Mouse (Mus musculus) embryonic facial prominence, embryonic 12.5 days (tissue): ENCODE data around the gene Foxm1. TPM values are rescaled to one million over a fixed set of nuclear protein-coding genes. Genes with fewer than 3 reads are reported as not detected.

Experiments used
- ATAC-seq: fragments of 200-750 bp; cut with Nextera tagmentation; 2 replicates; pipeline ENCODE4 v1.8.0; 2017; ENCODE audit not compliant: insufficient number of reproducible peaks, insufficient read depth, low FRiP score, low TSS enrichment
- H3K27ac ChIP-seq: fragments of 300-500 bp; sonication (generic); 2 replicates; pipeline ENCODE4 v1.5.1; 2016; ENCODE audit warnings: mild to moderate bottlenecking
- H3K27me3 ChIP-seq: fragments of 300-500 bp; sonication (generic); 2 replicates; pipeline ENCODE4 v1.6.1; 2016; ENCODE audit warnings: mild to moderate bottlenecking, moderate library complexity
- H3K36me3 ChIP-seq: fragments of 300-500 bp; sonication (generic); 2 replicates; pipeline ENCODE4 v1.6.1; 2016; ENCODE audit warnings: mild to moderate bottlenecking
- H3K4me1 ChIP-seq: fragments of 300-500 bp; sonication (generic); 2 replicates; pipeline ENCODE4 v1.6.1; 2016
- H3K4me2 ChIP-seq: fragments of 300-500 bp; sonication (generic); replicated peaks from 2 replicates; pipeline ENCODE4 v1.6.1; 2016; ENCODE audit warnings: mild to moderate bottlenecking, moderate library complexity
- H3K4me3 ChIP-seq: fragments of 300-500 bp; sonication (generic); 2 replicates; pipeline ENCODE4 v1.5.1; 2016; ENCODE audit warnings: mild to moderate bottlenecking
- H3K9ac ChIP-seq: fragments of 300-500 bp; sonication (generic); 2 replicates; pipeline ENCODE4 v1.6.1; 2016; ENCODE audit warnings: mild to moderate bottlenecking, moderate library complexity
- H3K9me3 ChIP-seq: fragments of 300-500 bp; sonication (generic); 2 replicates; pipeline ENCODE4 v1.6.1; 2016; ENCODE audit warnings: mild to moderate bottlenecking, moderate library complexity
- WGBS: fragments of 180-500 bp; shearing (Covaris S2); methylation state at CpG from one replicate; pipeline ENCODE4 v1.1.7; 2016; 5-methylcytosine and 5-hydroxymethylcytosine counted together
- polyA plus RNA-seq: library from polyadenylated mRNA; unstranded; fragments of >200 nt; fragmentation: Nextera tagmentation; extraction: Ambion mirVana; gene quantifications from 2 replicates; pipeline ENCODE4 v1.2.1, GENCODE M21; 2016

Foxm1 gene
- polyA plus RNA-seq, 1 experiment from 2014 or later = 45.1 TPM

- Histone ChIP-seq H3K4me2 (no peak overlapping the region), H3K9me3 (no peaks in the 10 kb centered on the region), H3K9ac (no peak overlapping the region), H3K27me3 (no peaks in the 10 kb centered on the region), H3K27ac (no peak overlapping the region), H3K4me3 (no peak overlapping the region), H3K4me1 (no peaks in the 10 kb centered on the region), H3K36me3 (peaks cover 54% of the 10 kb centered on the region)
- WGBS = 86% methylated on average over 7 of the region's 7 CpGs
- ATAC-seq = no peak
These were observed 45.9 kb downstream of the Foxm1 start for GRCm38 (mm10) chr6:128408544-128409125.

- WGBS = 94% methylated on average over 13 of the region's 13 CpGs
- H3K36me3 ChIP-seq = peaks cover 54% of the 10 kb centered on the region
- no peak for ATAC-seq
These were observed 47.5 kb downstream of the Foxm1 start for GRCm38 (mm10) chr6:128410305-128410704.

GRCm38 (mm10) chr6:128411115-128411514, 48.3 kb downstream of the Foxm1 start:
- no peak overlapping the region for H3K27ac ChIP-seq
- H3K4me3 ChIP-seq = no peak overlapping the region
- no peaks in the 10 kb centered on the region for H3K9me3 ChIP-seq
- H3K4me2 ChIP-seq = no peak overlapping the region
- H3K9ac ChIP-seq = no peak overlapping the region
- H3K4me1 ChIP-seq = no peaks in the 10 kb centered on the region
- 16% methylated on average over 3 of the region's 3 CpGs for WGBS
- no peaks in the 10 kb centered on the region for H3K27me3 ChIP-seq
- no peak for ATAC-seq
- H3K36me3 ChIP-seq = peaks cover 59% of the 10 kb centered on the region

More at GRCm38 (mm10) chr6:128410305-128410704, 47.5 kb downstream of the Foxm1 start:
- Histone ChIP-seq H3K9me3 (no peaks in the 10 kb centered on the region), H3K4me1 (no peaks in the 10 kb centered on the region), H3K9ac (no peak overlapping the region), H3K27me3 (no peaks in the 10 kb centered on the region), H3K4me2 (no peak overlapping the region), H3K27ac (no peak overlapping the region), H3K4me3 (no peak overlapping the region)

GRCm38 (mm10) chr6:128416169-128416568, 53.4 kb downstream of the Foxm1 start:
- WGBS = 91% methylated on average over 5 of the region's 5 CpGs
- no peaks in the 10 kb centered on the region for H3K27me3 ChIP-seq
- H3K36me3 ChIP-seq = peaks cover 23% of the 10 kb centered on the region
- no peak overlapping the region for H3K4me3 ChIP-seq
- H3K4me1 ChIP-seq = no peaks in the 10 kb centered on the region
- no peak overlapping the region for H3K9ac ChIP-seq
- H3K9me3 ChIP-seq = no peaks in the 10 kb centered on the region
- no peak for ATAC-seq
- H3K27ac ChIP-seq = no peak overlapping the region
- no peak overlapping the region for H3K4me2 ChIP-seq

- Histone ChIP-seq H3K9me3 (no peaks in the 10 kb centered on the region), H3K4me1 (no peaks in the 10 kb centered on the region), H3K36me3 (peaks cover 6% of the 10 kb centered on the region), H3K27me3 (no peaks in the 10 kb centered on the region), H3K27ac (no peak overlapping the region), H3K4me2 (no peak overlapping the region), H3K9ac (no peak overlapping the region), H3K4me3 (no peak overlapping the region)
- no peak for ATAC-seq
- 100% methylated on average over 1 of the region's 1 CpGs for WGBS
These were observed 55.3 kb downstream of the Foxm1 start for GRCm38 (mm10) chr6:128418076-128418475.

GRCm38 (mm10) chr6:128421036-128421435, 58.3 kb downstream of the Foxm1 start:
- Histone ChIP-seq H3K9ac (no peak overlapping the region), H3K27ac (no peak overlapping the region), H3K9me3 (no peaks in the 10 kb centered on the region), H3K27me3 (no peaks in the 10 kb centered on the region), H3K36me3 (0 out of 2 replicates have a peak, but pooled peaks cover under 1% of the 10 kb centered on the region), H3K4me1 (0 out of 2 replicates have a peak, but pooled peaks cover 3% of the 10 kb centered on the region), H3K4me3 (no peak overlapping the region), H3K4me2 (no peak overlapping the region)
- WGBS = 96% methylated on average over 2 of the region's 2 CpGs
- ATAC-seq = no peak

- 89% methylated on average over 3 of the region's 3 CpGs for WGBS
- ATAC-seq = no peak
These were observed 58.7 kb downstream of the Foxm1 start for GRCm38 (mm10) chr6:128421480-128421879.

GRCm38 (mm10) chr6:128423496-128424268, 60.9 kb downstream of the Foxm1 start:
- no peak for ATAC-seq
- no peaks in the 10 kb centered on the region for H3K9me3 ChIP-seq
- peak overlapping the region; percentile 65 for H3K9ac ChIP-seq
- peak overlapping the region; percentile 60 for H3K4me3 ChIP-seq
- peaks cover 13% of the 10 kb centered on the region; the same call in 1 of the 2 replicates for H3K36me3 ChIP-seq
- H3K27me3 ChIP-seq = no peaks in the 10 kb centered on the region
- WGBS = 51% methylated on average over 16 of the region's 16 CpGs
- H3K4me2 ChIP-seq = peak overlapping the region; percentile 73
- H3K27ac ChIP-seq = peak overlapping the region; percentile 92; the same call in 1 of the 2 replicates
- H3K4me1 ChIP-seq = 0 out of 2 replicates have a peak, but pooled peaks cover 3% of the 10 kb centered on the region

More at GRCm38 (mm10) chr6:128421480-128421879, 58.7 kb downstream of the Foxm1 start:
- no peaks in the 10 kb centered on the region for H3K36me3 ChIP-seq
- no peaks in the 10 kb centered on the region for H3K9me3 ChIP-seq
- H3K9ac ChIP-seq = no peak overlapping the region
- H3K27ac ChIP-seq = no peak overlapping the region
- H3K27me3 ChIP-seq = no peaks in the 10 kb centered on the region
- no peak overlapping the region for H3K4me3 ChIP-seq
- 0 out of 2 replicates have a peak, but pooled peaks cover 3% of the 10 kb centered on the region for H3K4me1 ChIP-seq
- H3K4me2 ChIP-seq = no peak overlapping the region

GRCm38 (mm10) chr6:128424269-128425019, 61.7 kb downstream of the Foxm1 start, which contains the start of gene Itfg2:
Gene Itfg2, minus strand, starts transcription at chr6:128424931.
- under 1% methylated on average over 42 of the region's 42 CpGs for WGBS

GRCm38 (mm10) chr6:128425046-128425445, 62.3 kb downstream of the Foxm1 start:
- peaks cover 23% of the 10 kb centered on the region for H3K36me3 ChIP-seq
- peak overlapping the region; percentile 73 for H3K4me2 ChIP-seq
- 21% methylated on average over 9 of the region's 9 CpGs for WGBS
- no peak for ATAC-seq
- H3K9ac ChIP-seq = peak overlapping the region; percentile 65
- no peaks in the 10 kb centered on the region for H3K27me3 ChIP-seq
- H3K4me1 ChIP-seq = 0 out of 2 replicates have a peak, but pooled peaks cover 3% of the 10 kb centered on the region
- H3K4me3 ChIP-seq = peak overlapping the region; percentile 60
- H3K27ac ChIP-seq = peak overlapping the region; percentile 92; the same call in 1 of the 2 replicates
- H3K9me3 ChIP-seq = no peaks in the 10 kb centered on the region

More at GRCm38 (mm10) chr6:128424269-128425019, 61.7 kb downstream of the Foxm1 start, which contains the start of gene Itfg2:
- Histone ChIP-seq H3K27ac (peak within 1 kb of the TSS; percentile 92), H3K36me3 (peaks cover 18% of the 10 kb centered on the region; the same call in 1 of the 2 replicates), H3K4me2 (peak within 1 kb of the TSS; percentile 73), H3K27me3 (no peaks in the 10 kb centered on the region), H3K9me3 (no peaks in the 10 kb centered on the region), H3K9ac (peak within 1 kb of the TSS; percentile 65), H3K4me1 (0 out of 2 replicates have a peak, but pooled peaks cover 3% of the 10 kb centered on the region), H3K4me3 (peak within 1 kb of the TSS; percentile 60)
- ATAC-seq = peak; percentile 90
